In the genomic region with DNA sequence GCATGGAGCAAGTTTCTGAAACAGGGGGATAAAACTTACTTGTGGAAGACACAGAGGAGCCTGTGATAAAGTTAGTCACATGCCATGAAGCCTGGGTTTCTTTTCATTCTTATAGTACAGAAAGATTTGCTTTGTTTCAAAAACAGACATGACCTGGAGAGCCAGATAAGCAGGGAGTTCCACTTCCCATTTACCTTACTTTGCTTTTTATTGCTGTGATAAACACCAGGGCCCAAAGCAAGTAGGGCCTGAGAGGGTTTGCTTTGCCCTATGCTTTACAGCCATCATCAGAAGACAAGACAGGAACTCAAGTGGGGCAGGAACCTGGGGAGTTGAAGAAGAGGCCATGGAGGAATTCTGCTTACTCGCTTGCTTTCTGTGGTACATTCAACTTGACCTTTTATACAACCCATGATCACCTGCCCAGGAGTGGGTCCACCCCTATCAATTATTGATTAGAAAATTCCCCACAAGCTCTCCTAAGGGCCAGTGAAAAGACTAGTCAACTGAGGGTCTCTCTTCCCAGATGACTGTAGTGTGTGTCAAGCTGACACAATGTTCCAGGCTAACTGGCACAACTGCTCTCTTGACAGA, we compare ENCODE assay signal across 31 mouse cellular contexts. TPM values are rescaled to one million over a fixed set of nuclear protein-coding genes. Genes with fewer than 3 reads are reported as not detected.
A peak's percentile ranks its signal among the peaks of the same experiment; 100 is the strongest.
DNase-seq lines count a peak whose midpoint lies in the region; ATAC-seq and TF ChIP-seq lines count a peak whose summit lies in the region.
"Had no signal": no experiment of that assay in that cellular context is flagged by ENCODE, and none has a peak within 500 bp of the region (broad histone marks: within the 10 kb centered on the region; RNA-seq: fewer than 3 reads in every experiment).

No protein-coding gene starts in this region.

- peak; percentile 68 for ATAC-seq in intestine, embryonic 15.5 days
- ATAC-seq: activated CD4-positive, CD25-positive, alpha-beta regulatory T cell, adult 4 months; forebrain, embryonic 13.5 days; lung, postnatal 0 days; midbrain, embryonic 15.5 days had no signal

- no peak overlapping the region for H3K9ac ChIP-seq in intestine, embryonic 15.5 days
- H3K9ac ChIP-seq: embryonic facial prominence, embryonic 13.5 days; forebrain, embryonic 13.5 days; heart, embryonic 12.5 days; hindbrain, embryonic 12.5 days; liver, embryonic 15.5 days; midbrain, embryonic 15.5 days; neural tube, embryonic 12.5 days had no signal

- no peak for TF ChIP-seq CTCF in kidney, adult 2 months (conservative IDR thresholded peaks at IDR 0.05; ENCODE audit: insufficient read depth, insufficient read length, low read depth, low read length)
- no peak for TF ChIP-seq CTCF in small intestine, adult 2 months (IDR thresholded peaks at IDR 0.05; ENCODE audit: extremely low read depth, insufficient read length, insufficient replicate concordance, low read depth, low read length)

- 53% methylated on average over 1 of the region's 1 CpGs for WGBS in kidney, adult 2 months
- WGBS in intestine, embryonic 15.5 days = 58% methylated on average over 1 of the region's 1 CpGs
- 35% methylated on average over 1 of the region's 1 CpGs for WGBS in small intestine, adult 2 months

- no peaks in the 10 kb centered on the region for H3K27me3 ChIP-seq in kidney, adult 2 months (replicated peaks; ENCODE audit: control insufficient read depth, insufficient read depth, low read length)
- H3K27me3 ChIP-seq in intestine, embryonic 15.5 days (replicated peaks) = no peaks in the 10 kb centered on the region
- H3K27me3 ChIP-seq in small intestine, adult 2 months (ENCODE audit: control insufficient read depth, insufficient read depth, low read length) = no peaks in the 10 kb centered on the region
- H3K27me3 ChIP-seq: embryonic facial prominence, embryonic 13.5 days; heart, embryonic 12.5 days; hindbrain, embryonic 12.5 days; liver, embryonic 15.5 days; midbrain, embryonic 15.5 days; neural tube, embryonic 12.5 days had no signal

- no peaks in the 10 kb centered on the region for H3K36me3 ChIP-seq in kidney, adult 2 months (ENCODE audit: control insufficient read depth, insufficient read depth, low read length)
- H3K36me3 ChIP-seq in intestine, embryonic 15.5 days = no peaks in the 10 kb centered on the region
- no peaks in the 10 kb centered on the region for H3K36me3 ChIP-seq in small intestine, adult 2 months (ENCODE audit: control insufficient read depth, insufficient read depth, low read length)
- H3K36me3 ChIP-seq: embryonic facial prominence, embryonic 13.5 days; heart, embryonic 12.5 days; hindbrain, embryonic 12.5 days; liver, embryonic 15.5 days; midbrain, embryonic 15.5 days; neural tube, embryonic 12.5 days had no signal

- H3K4me2 ChIP-seq in intestine, embryonic 15.5 days (replicated peaks) = no peak overlapping the region; the same call in 1 of the 2 replicates
- H3K4me2 ChIP-seq: embryonic facial prominence, embryonic 13.5 days; forebrain, embryonic 13.5 days; heart, embryonic 12.5 days; hindbrain, embryonic 12.5 days; liver, embryonic 15.5 days; midbrain, embryonic 15.5 days; neural tube, embryonic 12.5 days had no signal

- peak overlapping the region; percentile 95 for H3K27ac ChIP-seq in kidney, adult 2 months (ENCODE audit: insufficient read depth, low read depth, low read length)
- peak overlapping the region; percentile 79 for H3K27ac ChIP-seq in intestine, embryonic 15.5 days
- H3K27ac ChIP-seq in small intestine, adult 2 months (ENCODE audit: insufficient read depth, low read depth, low read length) = peak overlapping the region; percentile 96
- H3K27ac ChIP-seq: embryonic facial prominence, embryonic 13.5 days; forebrain, embryonic 13.5 days; hindbrain, embryonic 12.5 days; liver, embryonic 15.5 days; macrophage; midbrain, embryonic 15.5 days; neural tube, embryonic 12.5 days had no signal

- no peaks in the 10 kb centered on the region for H3K9me3 ChIP-seq in intestine, embryonic 15.5 days
- H3K9me3 ChIP-seq: embryonic facial prominence, embryonic 13.5 days; forebrain, embryonic 13.5 days; heart, embryonic 12.5 days; hindbrain, embryonic 12.5 days; liver, embryonic 15.5 days; midbrain, embryonic 15.5 days; neural tube, embryonic 12.5 days had no signal

- peaks cover 49% of the 10 kb centered on the region for H3K4me1 ChIP-seq in kidney, adult 2 months (ENCODE audit: control insufficient read depth, insufficient read depth, low read length)
- H3K4me1 ChIP-seq in intestine, embryonic 15.5 days (replicated peaks) = 0 out of 2 replicates have a peak, but pooled peaks cover 11% of the 10 kb centered on the region
- peaks cover 30% of the 10 kb centered on the region for H3K4me1 ChIP-seq in small intestine, adult 2 months (ENCODE audit: control insufficient read depth, insufficient read depth, insufficient read length, low read length)
- H3K4me1 ChIP-seq: liver, embryonic 15.5 days; neural tube, embryonic 12.5 days had no signal

- H3K4me3 ChIP-seq in kidney, adult 2 months (ENCODE audit: insufficient read depth, low read depth, low read length) = no peak overlapping the region
- H3K4me3 ChIP-seq in intestine, embryonic 15.5 days (replicated peaks) = no peak overlapping the region
- no peak overlapping the region for H3K4me3 ChIP-seq in small intestine, adult 2 months (ENCODE audit: low read depth, low read length)
- H3K4me3 ChIP-seq: embryonic facial prominence, embryonic 13.5 days; erythroblast, embryonic 14.5 days; forebrain, embryonic 13.5 days; heart, embryonic 12.5 days; hindbrain, embryonic 12.5 days; liver, embryonic 15.5 days; midbrain, embryonic 15.5 days; neural tube, embryonic 12.5 days had no signal

- TF ChIP-seq POLR2A in kidney, adult 2 months (IDR thresholded peaks at IDR 0.05; ENCODE audit: low read depth, low read length) = no peak
- no peak for TF ChIP-seq POLR2A in small intestine, adult 2 months (IDR thresholded peaks at IDR 0.05; ENCODE audit: low read depth, low read length)

- DNase-seq in kidney, adult 2 months = peak; percentile 67
- no peak for DNase-seq in kidney, postnatal 14 days
- peak; percentile 79 for DNase-seq in kidney, adult 9 months
- DNase-seq in frontal cortex, postnatal 25 days (ENCODE audit: low spot score in 2 of 2) = no peak
- no peak for DNase-seq in ovary, postnatal 36 days (ENCODE audit: low spot score)
- DNase-seq: adrenal gland, postnatal 14 days; cerebellum, adult 2 months; cerebellum, postnatal 36 days; embryo, embryonic 11 days; gastrocnemius, postnatal 10 days; heart, adult 18-20 months; heart, postnatal 10 days; liver; retina, postnatal 1 day; thymus, adult 18-20 months; thymus, postnatal 36 days had no signal

RNA-seq across cellular contexts. Expression of a gene that starts 7.4 kb away (rescaled TPM):
- 7.3 and 7.7 TPM in 2 replicates for polyA plus RNA-seq in kidney, adult 2 months (2012; rRNA removed)
- 21.4 and 28.0 TPM in 2 replicates for polyA plus RNA-seq in intestine, embryonic 15.5 days (2015; fragmentation: Nextera tagmentation; extraction: Ambion mirVana)
- 85.5 and 894 TPM in 2 replicates for polyA plus RNA-seq in small intestine, adult 2 months (2012; rRNA removed)
- polyA plus RNA-seq: activated CD4-positive, CD25-positive, alpha-beta regulatory T cell, adult 4 months; C2C12; embryonic facial prominence, embryonic 13.5 days; erythroblast, embryonic 14.5 days; forebrain, embryonic 13.5 days; heart, embryonic 12.5 days; hindbrain, embryonic 12.5 days; liver, embryonic 15.5 days; macrophage; midbrain, embryonic 15.5 days; stomach, embryonic 14.5 days had no signal

RNA-seq across cellular contexts. Expression of a gene that starts 24.0 kb away (rescaled TPM):
- polyA plus RNA-seq in kidney, adult 2 months (2012; rRNA removed) = 1,386 and 1,411 TPM in 2 replicates
- polyA plus RNA-seq in intestine, embryonic 15.5 days (2015; fragmentation: Nextera tagmentation; extraction: Ambion mirVana) = 341 and 366 TPM in 2 replicates
- polyA plus RNA-seq in small intestine, adult 2 months (2012; rRNA removed) = 118 and 211 TPM in 2 replicates

RNA-seq across cellular contexts. Expression of a gene that starts 24.5 kb away (rescaled TPM):
- polyA plus RNA-seq in kidney, adult 2 months (2012; rRNA removed) = 509 and 544 TPM in 2 replicates
- polyA plus RNA-seq in intestine, embryonic 15.5 days (2015; fragmentation: Nextera tagmentation; extraction: Ambion mirVana) = 140 and 159 TPM in 2 replicates
- 52.3 and 84.3 TPM in 2 replicates for polyA plus RNA-seq in small intestine, adult 2 months (2012; rRNA removed)

Comparison
In these comparisons a context has a peak if more than half of its experiments do, and no peak if none do; other contexts are left out.
1. DNase-seq: peak in kidney, adult 2 months (single experiment) and kidney, adult 9 months (single experiment); none in kidney, postnatal 14 days (single experiment), frontal cortex, postnatal 25 days (0 of 2) and ovary, postnatal 36 days (single experiment).
2. Peak in every context shown above with its lines, with median percentiles within 50 percentile points of each other: H3K27ac ChIP-seq.